Comparison of ENCODE assay signal across 12 mouse cellular contexts in the genomic region with DNA sequence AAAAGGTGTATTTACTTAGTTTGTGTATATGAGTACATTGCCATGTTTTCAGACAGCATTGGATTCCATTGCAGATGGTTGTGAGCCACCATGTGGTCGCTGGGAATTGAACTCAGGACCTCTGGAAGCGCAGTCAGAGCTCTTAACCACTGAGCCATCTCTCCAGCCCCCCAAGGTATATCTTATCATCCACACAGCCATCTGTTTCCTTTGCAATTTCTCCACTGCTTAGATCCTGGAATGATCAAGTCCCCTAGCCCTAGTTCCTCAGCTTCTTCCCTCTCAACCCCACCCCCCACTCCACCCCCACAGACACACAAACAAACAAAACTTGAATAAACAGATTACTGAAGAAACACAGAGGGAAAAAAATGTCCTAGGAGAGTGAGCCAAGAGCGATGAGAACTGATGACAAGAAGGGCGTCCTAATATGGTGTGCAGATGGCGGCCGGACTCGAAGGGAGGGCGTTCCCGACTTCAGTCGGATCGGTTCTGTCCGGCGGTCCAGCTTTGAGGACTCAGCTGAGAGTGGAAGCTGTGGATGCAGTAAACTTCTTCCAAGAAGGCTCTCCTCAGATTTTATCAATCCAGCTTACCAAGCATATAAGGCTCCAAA.
A peak's percentile ranks its signal among the peaks of the same experiment; 100 is the strongest.
DNase-seq lines count a peak whose midpoint lies in the region; ATAC-seq and TF ChIP-seq lines count a peak whose summit lies in the region.
"Had no signal": no experiment of that assay in that cellular context is flagged by ENCODE, and none has a peak within 500 bp of the region (broad histone marks: within the 10 kb centered on the region; RNA-seq: fewer than 3 reads in every experiment).

No protein-coding gene starts in this region.

- H3K27me3 ChIP-seq in heart, embryonic 12.5 days (replicated peaks) = no peaks in the 10 kb centered on the region
- no peaks in the 10 kb centered on the region for H3K27me3 ChIP-seq in stomach, embryonic 14.5 days (ENCODE audit: control insufficient read depth, insufficient read depth, low read length)

- no peak overlapping the region for H3K4me2 ChIP-seq in heart, embryonic 12.5 days
- no peak overlapping the region for H3K4me2 ChIP-seq in stomach, embryonic 14.5 days (replicated peaks; ENCODE audit: low read depth, low read length)

- peak; percentile 24; the same call in 1 of the 2 replicates for TF ChIP-seq POLR2A in lung, adult 2 months (IDR thresholded peaks at IDR 0.05; ENCODE audit: borderline replicate concordance, extremely low read depth, low read depth, low read length)

- intact Hi-C loops in gastrocnemius, postnatal 14 days (cut with DNase I; ENCODE audit: low total_unique reads) = no loop called here

- WGBS in heart, embryonic 12.5 days = 79% methylated on average over 13 of the region's 13 CpGs
- WGBS in lung, adult 2 months = 68% methylated on average over 13 of the region's 13 CpGs
- WGBS in stomach, embryonic 14.5 days = 84% methylated on average over 13 of the region's 13 CpGs

- no peak overlapping the region for H3K4me3 ChIP-seq in heart, embryonic 12.5 days
- H3K4me3 ChIP-seq in lung, adult 2 months (replicated peaks; ENCODE audit: extremely low read depth, low read depth, low read length) = no peak overlapping the region
- no peak overlapping the region for H3K4me3 ChIP-seq in stomach, embryonic 14.5 days (ENCODE audit: low read depth, low read length)

- H3K9me3 ChIP-seq in heart, embryonic 12.5 days (replicated peaks) = no peaks in the 10 kb centered on the region
- no peaks in the 10 kb centered on the region for H3K9me3 ChIP-seq in stomach, embryonic 14.5 days (ENCODE audit: control insufficient read depth, low read depth, low read length)

- no peak overlapping the region for H3K9ac ChIP-seq in heart, embryonic 12.5 days
- H3K9ac ChIP-seq in stomach, embryonic 14.5 days (replicated peaks; ENCODE audit: low read depth, low read length) = no peak overlapping the region

- peak; percentile 61 to 80 for DNase-seq in heart, adult 18-20 months
- peak; percentile 44 for DNase-seq in gastrocnemius, postnatal 14 days
- DNase-seq in lung, adult 2 months = no peak
- no peak for DNase-seq in Muller cell, postnatal 12 days (ENCODE audit: inconsistent ontology term)
- no peak for DNase-seq in layer of hippocampus, postnatal 25 days (ENCODE audit: extremely low spot score in 1 of 2, low spot score in 1 of 2)
- DNase-seq: cerebellum, adult 18-20 months; spleen, adult 18-20 months; thymus, postnatal 25 days had no signal

- no peaks in the 10 kb centered on the region for H3K36me3 ChIP-seq in heart, embryonic 12.5 days
- no peaks in the 10 kb centered on the region for H3K36me3 ChIP-seq in stomach, embryonic 14.5 days (ENCODE audit: control insufficient read depth, insufficient read depth, low read length)

- peaks cover 34% of the 10 kb centered on the region for H3K4me1 ChIP-seq in heart, embryonic 12.5 days (replicated peaks)
- peaks cover 11% of the 10 kb centered on the region for H3K4me1 ChIP-seq in lung, adult 2 months (ENCODE audit: control insufficient read depth, insufficient read depth, low read length)
- H3K4me1 ChIP-seq in stomach, embryonic 14.5 days (ENCODE audit: control insufficient read depth, insufficient read depth, low read length) = peaks cover 28% of the 10 kb centered on the region

- ATAC-seq in heart, embryonic 12.5 days (ENCODE audit: insufficient number of reproducible peaks, low FRiP score) = no peak
- ATAC-seq in stomach, embryonic 14.5 days (ENCODE audit: insufficient number of reproducible peaks, insufficient read depth, low FRiP score, low read depth) = no peak
- ATAC-seq in CD4-positive, CD25-positive, alpha-beta regulatory T cell, adult 4 months = no peak

- no peak for TF ChIP-seq CTCF in lung, adult 2 months (IDR thresholded peaks at IDR 0.05; ENCODE audit: insufficient read depth, low read length)

- no peak overlapping the region for H3K27ac ChIP-seq in heart, embryonic 12.5 days (ENCODE audit: poor library complexity, severe bottlenecking)
- peak overlapping the region; percentile 59; the same call in 1 of the 2 replicates for H3K27ac ChIP-seq in stomach, embryonic 14.5 days (ENCODE audit: low read length)
- H3K27ac ChIP-seq: macrophage had no signal

Comparison
In these comparisons a context has a peak if more than half of its experiments do, and no peak if none do; other contexts are left out.
1. DNase-seq: peak in heart, adult 18-20 months (2 of 2) and gastrocnemius, postnatal 14 days (single experiment); none in lung, adult 2 months (single experiment), Muller cell, postnatal 12 days (single experiment) and layer of hippocampus, postnatal 25 days (0 of 2).